Mouse (Mus musculus) kidney, adult 2 months (tissue): ENCODE data around the gene Hoxa2. TPM values are rescaled to one million over a fixed set of nuclear protein-coding genes. Genes with fewer than 3 reads are reported as not detected.

Experiments
- DNase-seq: peaks from one replicate; pipeline ENCODE4 v3.0.0; 2021
- H3K27ac ChIP-seq: fragments of 200-500 bp; 2 replicates; pipeline ENCODE4 v1.5.1; 2012; ENCODE audit warnings: low read depth, low read length, control low read depth, inconsistent platforms; ENCODE audit not compliant: insufficient read depth
- H3K27me3 ChIP-seq: fragments of 200-500 bp; replicated peaks from 2 replicates; pipeline ENCODE4 v1.6.1; 2012; ENCODE audit warnings: mild to moderate bottlenecking, moderate library complexity, low read length, inconsistent platforms; ENCODE audit not compliant: control insufficient read depth, insufficient read depth
- H3K36me3 ChIP-seq: fragments of 200-500 bp; 2 replicates; pipeline ENCODE4 v1.6.1; 2012; ENCODE audit warnings: mild to moderate bottlenecking, moderate library complexity, low read length, inconsistent platforms; ENCODE audit not compliant: control insufficient read depth, insufficient read depth
- H3K4me1 ChIP-seq: fragments of 200-500 bp; 2 replicates; pipeline ENCODE4 v1.6.1; 2011; ENCODE audit warnings: low read length; ENCODE audit not compliant: control insufficient read depth, insufficient read depth
- H3K4me3 ChIP-seq: fragments of 200-500 bp; 2 replicates; pipeline ENCODE4 v1.5.1; 2011; ENCODE audit warnings: mild to moderate bottlenecking, low read depth, low read length, control low read depth; ENCODE audit not compliant: insufficient read depth
- CTCF ChIP-seq: fragments of 200-500 bp; conservative IDR thresholded peaks from 2 replicates; pipeline ENCODE4 v1.5.1; 2011; ENCODE audit warnings: low read depth, mild to moderate bottlenecking, control low read depth, low read length, moderate library complexity, mixed read lengths; ENCODE audit not compliant: insufficient read depth, insufficient read length
- POLR2A ChIP-seq: fragments of 200-500 bp; IDR thresholded peaks from one replicate; pipeline ENCODE4 v1.6.1; 2011; ENCODE audit warnings: low read depth, low read length, control low read depth
- WGBS: fragments of 180-500 bp; shearing (Covaris S2); methylation state at CpG from one replicate; pipeline ENCODE4 v1.1.7; 2018; 5-methylcytosine and 5-hydroxymethylcytosine counted together
- polyA plus RNA-seq: library from polyadenylated mRNA; depleted of rRNA; stranded (reverse); fragments of >200 nt; gene quantifications from 2 replicates; pipeline ENCODE4 v1.2.3, GENCODE M21; 2012

Hoxa2 gene
- polyA plus RNA-seq, 1 experiment: 1.6 TPM

GRCm38 (mm10) chr6:52178918-52179665, 14.5 kb upstream of the Hoxa2 start:
- Histone ChIP-seq H3K27me3 (no peaks in the 10 kb centered on the region), H3K27ac (peak overlapping the region; percentile 32; the same call in 1 of the 2 replicates), H3K36me3 (no peaks in the 10 kb centered on the region), H3K4me3 (no peak overlapping the region), H3K4me1 (peaks cover 38% of the 10 kb centered on the region)
- no peak for DNase-seq
- WGBS: 28% methylated on average over 4 of the region's 4 CpGs
- TF ChIP-seq CTCF (no peak), POLR2A (no peak)

DNA sequence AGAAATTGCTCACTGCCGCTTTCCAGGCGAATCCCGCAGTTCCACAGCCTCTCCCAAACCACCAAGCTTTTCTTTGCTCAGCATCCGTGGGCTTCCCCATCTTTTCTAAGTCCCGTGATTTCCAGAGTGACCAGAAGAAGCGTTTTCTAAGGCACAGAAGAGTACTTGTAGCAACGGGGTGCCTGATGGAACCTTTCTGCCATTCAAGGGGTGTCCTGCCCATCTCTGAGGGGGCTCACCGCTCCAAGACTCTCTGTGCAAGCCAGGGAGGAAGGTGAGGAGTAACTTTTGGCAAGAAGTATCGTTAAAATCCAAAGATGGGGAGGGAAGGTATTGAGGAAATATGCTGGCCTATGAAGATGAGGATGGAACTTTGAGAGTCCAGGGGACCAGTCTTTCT, 13.2 kb upstream of the Hoxa2 start:
- no peak for DNase-seq
- Histone ChIP-seq H3K4me1 (peaks cover 32% of the 10 kb centered on the region; the same call in 1 of the 2 replicates), H3K27ac (peak overlapping the region; percentile 35; the same call in 1 of the 2 replicates), H3K36me3 (no peaks in the 10 kb centered on the region), H3K27me3 (no peaks in the 10 kb centered on the region), H3K4me3 (peak overlapping the region; percentile 16; the same call in 1 of the 2 replicates)
- 38% methylated on average over 9 of the region's 9 CpGs for WGBS
- no peak for TF ChIP-seq CTCF
- no peak for TF ChIP-seq POLR2A

- Histone ChIP-seq H3K36me3 (no peaks in the 10 kb centered on the region), H3K27me3 (no peaks in the 10 kb centered on the region), H3K27ac (peak within 1 kb of the TSS; percentile 59), H3K4me1 (peaks cover 32% of the 10 kb centered on the region; the same call in 1 of the 2 replicates), H3K4me3 (peak within 1 kb of the TSS; percentile 29)
- no peak for TF ChIP-seq CTCF
- peak; percentile 35 for TF ChIP-seq POLR2A
- 15% methylated on average over 36 of the region's 36 CpGs for WGBS
- DNase-seq: peak; percentile 92
These were observed 12.6 kb upstream of the Hoxa2 start, which contains the start of gene 5730596B20Rik for GRCm38 (mm10) chr6:52177061-52177735. TSS of gene 5730596B20Rik (plus strand) at chr6:52177498.

GRCm38 (mm10) chr6:52176391-52176790, 11.8 kb upstream of the Hoxa2 start:
- Histone ChIP-seq H3K27ac (peak overlapping the region; percentile 59), H3K4me1 (peaks cover 32% of the 10 kb centered on the region; the same call in 1 of the 2 replicates)

GRCm38 (mm10) chr6:52175864-52176263, 11.2 kb upstream of the Hoxa2 start:
- TF ChIP-seq CTCF: no peak
- no peak for TF ChIP-seq POLR2A
- no peaks in the 10 kb centered on the region for H3K27me3 ChIP-seq
- DNase-seq: peak; percentile 60
- H3K4me3 ChIP-seq: peak overlapping the region; percentile 29
- 16% methylated on average over 18 of the region's 35 CpGs for WGBS
- peaks cover 30% of the 10 kb centered on the region; the same call in 1 of the 2 replicates for H3K4me1 ChIP-seq
- no peaks in the 10 kb centered on the region for H3K36me3 ChIP-seq
- H3K27ac ChIP-seq: peak overlapping the region; percentile 59; the same call in 1 of the 2 replicates

More at GRCm38 (mm10) chr6:52176391-52176790, 11.8 kb upstream of the Hoxa2 start:
- Histone ChIP-seq H3K27me3 (no peaks in the 10 kb centered on the region), H3K36me3 (no peaks in the 10 kb centered on the region), H3K4me3 (peak overlapping the region; percentile 29)
- TF ChIP-seq CTCF (no peak), POLR2A (no peak)
- WGBS: 28% methylated on average over 6 of the region's 6 CpGs
- peak; percentile 34 for DNase-seq

GRCm38 (mm10) chr6:52174968-52175751, 10.5 kb upstream of the Hoxa2 start:
- TF ChIP-seq CTCF (no peak), POLR2A (no peak)
- no peaks in the 10 kb centered on the region for H3K27me3 ChIP-seq
- peak overlapping the region; percentile 3; the same call in 1 of the 2 replicates for H3K27ac ChIP-seq
- no peaks in the 10 kb centered on the region for H3K36me3 ChIP-seq
- DNase-seq: peak; percentile 66
- WGBS: 15% methylated on average over 41 of the region's 41 CpGs
- peaks cover 30% of the 10 kb centered on the region; the same call in 1 of the 2 replicates for H3K4me1 ChIP-seq
- H3K4me3 ChIP-seq: peak overlapping the region; percentile 29
